Mouse (Mus musculus) CD4-positive, CD25-positive, alpha-beta regulatory T cell (primary cell): Measurements from ENCODE around the gene Vmn1r220. TPM values are rescaled to one million over a fixed set of nuclear protein-coding genes. Genes with fewer than 3 reads are reported as not detected.

Experiments used
- polyA plus RNA-seq: library from polyadenylated mRNA; unstranded; fragments of 100-300 nt; shearing (Covaris generic); gene quantifications from one replicate; pipeline ENCODE4 v1.2.1, GENCODE M21; 2017

Gene Vmn1r220
- polyA plus RNA-seq = not detected

DNA sequence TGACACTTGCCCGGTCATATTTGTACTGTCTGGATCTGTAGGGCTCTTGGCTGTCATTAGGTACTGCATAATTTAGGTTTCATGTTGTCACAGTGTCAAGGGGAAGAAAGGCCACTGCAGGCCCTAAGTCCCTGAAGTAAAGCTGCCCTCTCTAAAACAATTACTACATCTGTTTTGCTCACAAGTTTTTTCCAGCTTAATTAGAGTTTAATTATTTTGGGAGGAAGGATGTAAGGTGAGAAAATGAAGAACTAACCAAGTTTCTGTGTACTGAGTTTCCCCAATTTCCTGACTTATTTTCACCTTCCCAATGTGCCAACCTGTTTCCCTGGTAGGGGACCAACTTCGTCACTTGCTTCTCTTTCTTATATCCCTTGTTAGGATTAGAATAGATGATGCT lies at the start of gene Vmn1r220:
Gene Vmn1r220 (minus strand): TSS at position 101 of the 400 bp plus-strand sequence.

DNA sequence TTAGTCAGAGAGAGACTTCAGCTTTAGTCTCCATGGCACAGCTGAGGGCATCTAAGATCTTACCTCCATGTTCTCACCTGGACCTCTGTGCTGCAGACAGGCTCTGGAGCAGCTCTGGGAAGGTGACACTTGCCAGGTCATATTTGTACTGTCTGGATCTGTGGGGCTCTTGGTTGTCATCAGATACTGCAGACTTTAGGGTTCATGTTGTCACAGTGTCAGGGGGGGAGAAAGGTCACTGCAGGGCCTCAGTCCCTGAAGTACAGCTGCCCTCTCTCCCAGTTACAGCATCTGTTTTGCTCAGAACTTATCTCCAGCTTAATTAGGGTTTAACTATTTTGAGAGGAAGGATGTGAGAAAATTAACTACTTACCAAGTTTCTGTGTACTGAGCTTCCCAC lies 48.1 kb upstream of the Vmn1r220 start, which contains the start of gene Vmn1r222:
Gene Vmn1r222 (minus strand): TSS at position 101 of the 400 bp plus-strand sequence.

DNA sequence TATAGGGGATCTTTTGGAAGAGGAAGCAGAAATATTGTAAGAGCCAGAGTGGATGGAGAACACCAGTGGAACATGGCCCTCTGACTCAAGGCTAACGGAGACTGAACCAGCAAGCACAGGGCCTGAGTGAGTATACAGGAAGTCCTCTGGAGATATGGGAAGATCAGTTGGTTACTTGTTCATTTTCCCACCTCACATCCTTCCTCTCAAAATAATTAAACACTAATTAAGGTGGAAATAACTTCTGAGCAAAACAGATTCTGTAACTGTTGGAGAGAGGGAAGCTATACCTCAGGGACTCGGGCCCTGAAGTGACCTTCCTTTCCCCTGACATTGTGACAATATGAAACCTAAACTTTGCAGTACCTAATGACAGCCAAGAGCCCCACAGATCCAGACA lies 26.1 kb upstream of the Vmn1r220 start, which contains the start of gene Vmn1r221:
Gene Vmn1r221 (plus strand): TSS at position 301 of the 400 bp plus-strand sequence.

DNA sequence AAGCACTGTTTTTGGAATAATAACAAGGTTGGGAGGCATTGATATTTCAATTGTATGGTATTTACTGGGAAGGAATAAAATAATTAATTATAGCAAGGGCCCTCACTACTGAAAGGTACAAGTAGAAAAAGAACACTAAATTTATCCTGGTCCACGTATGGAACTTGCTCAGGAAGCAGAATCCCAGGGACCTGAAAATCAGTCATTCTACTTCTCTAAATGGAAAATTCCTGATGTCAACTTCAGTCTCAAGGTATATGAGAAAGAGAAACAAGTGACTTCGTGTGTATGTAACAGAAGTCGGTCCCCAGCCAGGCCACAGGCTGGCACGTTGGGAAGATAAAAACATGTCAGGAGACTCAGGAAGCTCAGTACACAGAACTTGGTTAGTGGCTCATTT lies 28.8 kb downstream of the Vmn1r220 start, which contains the start of gene Vmn1r219:
Gene Vmn1r219 (plus strand): TSS at position 301 of the 400 bp plus-strand sequence.

DNA sequence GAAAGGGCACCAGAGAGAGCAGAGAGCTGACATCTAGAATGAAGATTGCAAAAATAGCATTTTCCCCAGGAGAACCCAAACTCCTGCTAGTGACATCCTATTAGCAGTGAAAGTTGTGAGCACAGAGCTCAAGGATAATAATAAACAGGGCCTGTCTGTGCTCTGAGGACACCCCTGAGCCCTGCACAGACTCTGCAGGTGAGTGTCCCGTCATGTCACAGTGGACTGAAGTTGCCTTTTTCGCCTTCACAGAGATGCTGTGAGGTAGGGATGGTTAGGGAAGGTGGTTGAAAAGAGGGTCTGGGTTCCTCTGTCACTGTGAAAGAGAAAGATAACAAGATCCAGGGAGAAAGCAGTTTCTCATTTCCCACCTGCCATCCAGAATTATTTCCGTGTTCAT lies 54.7 kb downstream of the Vmn1r220 start, which contains the start of gene Vmn1r218:
Gene Vmn1r218 (plus strand): TSS at position 57 of the 400 bp plus-strand sequence.

Other genes with a start within 250 kb of the Vmn1r220 start
- gene Vmn1r213, start 180.3 kb downstream of the Vmn1r220 start, polyA plus RNA-seq = not detected
- 0.08 TPM for gene Vmn1r214, start 157.6 kb downstream of the Vmn1r220 start, polyA plus RNA-seq
- gene Vmn1r215, start 120.0 kb downstream of the Vmn1r220 start, polyA plus RNA-seq = not detected
- gene Vmn1r217, start 69.7 kb downstream of the Vmn1r220 start, polyA plus RNA-seq = not detected
- 0.02 TPM for gene Vmn1r218, start 54.8 kb downstream of the Vmn1r220 start, polyA plus RNA-seq
- not detected for gene Vmn1r219, start 28.7 kb downstream of the Vmn1r220 start, polyA plus RNA-seq
- gene Vmn1r221, start 26.2 kb upstream of the Vmn1r220 start, polyA plus RNA-seq = not detected
- gene Vmn1r222, start 48.0 kb upstream of the Vmn1r220 start, polyA plus RNA-seq = 0.07 TPM
- not detected for gene Vmn1r223, start 59.2 kb upstream of the Vmn1r220 start, polyA plus RNA-seq
- gene Zfp322a, start 181.2 kb upstream of the Vmn1r220 start, polyA plus RNA-seq = 25.9 TPM
- 12.4 TPM for gene Abt1, start 235.9 kb upstream of the Vmn1r220 start, polyA plus RNA-seq